Mouse (Mus musculus) spleen, adult 10 weeks (tissue): ENCODE results near the gene Olfr469. TPM values are rescaled to one million over a fixed set of nuclear protein-coding genes. Genes with fewer than 3 reads are reported as not detected.

Experiments used
- polyA plus RNA-seq: library from polyadenylated mRNA; stranded (reverse); fragments of 350-450 nt; fragmentation: Illumina TruSeq; extraction: RNeasy Lipid Tissue Mini Kit (QIAGEN cat#74804); gene quantifications from one replicate; pipeline ENCODE4 v1.2.3, GENCODE M21; 2015; ENCODE audit warnings: low replicate concordance; ENCODE audit not compliant: insufficient read depth

Olfr469 gene
- polyA plus RNA-seq = not detected

DNA sequence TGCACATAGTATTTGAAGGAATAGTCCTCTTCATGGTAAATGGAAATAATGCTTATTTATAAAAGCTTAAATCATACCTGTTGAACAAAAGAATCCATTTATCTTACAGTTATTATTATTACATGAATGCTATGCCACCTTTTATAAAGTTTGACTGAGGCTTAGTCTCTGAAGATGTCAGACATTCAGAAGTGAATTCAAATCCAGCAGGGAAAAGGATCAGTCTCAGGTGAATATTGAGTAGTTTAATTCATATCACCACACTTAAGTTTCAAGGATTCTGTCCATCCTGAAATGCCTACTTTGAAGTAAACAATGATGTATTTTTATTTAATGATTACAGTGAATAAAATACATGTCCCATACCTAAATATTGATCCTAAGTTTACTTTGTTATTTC lies at the start of gene Olfr469:
Gene Olfr469, minus strand, starts transcription at position 101 of the 400 bp plus-strand sequence.

DNA sequence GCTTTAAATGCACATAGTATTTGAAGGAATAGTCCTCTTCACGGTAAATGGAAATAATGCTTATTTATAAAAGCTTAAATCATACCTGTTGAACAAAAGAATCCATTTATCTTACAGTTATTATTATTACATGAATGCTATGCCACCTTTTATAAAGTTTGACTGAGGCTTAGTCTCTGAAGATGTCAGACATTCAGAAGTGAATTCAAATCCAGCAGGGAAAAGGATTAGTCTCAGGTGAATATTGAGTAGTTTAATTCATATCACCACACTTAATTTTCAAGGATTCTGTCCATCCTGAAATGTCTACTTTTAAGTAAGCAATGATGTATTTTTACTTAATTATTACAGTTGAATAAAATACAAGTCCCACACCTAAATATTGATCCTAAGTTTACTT lies 22.0 kb upstream of the Olfr469 start, which contains the start of gene Olfr470:
Gene Olfr470, minus strand, starts transcription at position 101 of the 400 bp plus-strand sequence.

DNA sequence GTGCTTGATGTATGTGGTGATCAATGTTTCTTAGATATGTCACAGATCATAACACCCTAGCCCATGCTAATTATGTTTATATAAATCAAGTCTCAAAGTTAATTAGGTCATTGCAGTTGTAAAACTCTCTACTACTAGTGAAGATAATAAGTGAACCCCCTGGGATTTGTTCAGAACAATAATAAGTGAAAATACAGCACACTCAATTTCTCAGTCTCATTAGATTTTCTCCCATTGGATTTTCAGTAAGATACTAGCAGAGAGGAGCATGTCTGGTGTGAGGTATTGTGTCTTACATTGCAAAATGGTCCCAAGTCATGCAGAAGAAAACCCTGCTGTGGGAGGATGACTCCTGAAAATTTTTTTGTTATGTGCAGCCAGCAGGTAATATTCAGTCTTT lies 13.4 kb downstream of the Olfr469 start, which contains the start of gene Olfr467:
Gene Olfr467, plus strand, starts transcription at position 301 of the 400 bp plus-strand sequence.

DNA sequence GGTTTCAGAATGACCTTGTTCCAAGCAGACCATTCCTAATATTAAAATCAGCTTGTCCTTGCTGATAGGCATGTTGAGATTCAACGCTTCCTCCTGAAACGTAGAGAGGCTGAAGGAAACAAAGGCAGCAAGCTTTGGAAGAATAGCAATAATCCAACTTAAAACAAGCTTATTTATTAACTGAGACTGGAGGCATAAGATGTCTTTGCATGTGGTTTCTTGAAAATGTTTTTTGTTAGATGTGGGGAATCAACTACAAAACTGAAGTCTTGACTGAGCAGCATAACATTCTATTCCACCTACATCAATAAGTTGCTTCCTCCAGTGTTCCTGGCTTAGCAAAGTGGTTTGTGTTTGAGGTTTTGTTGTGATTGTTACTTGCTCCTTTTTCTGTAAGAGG lies 24.2 kb downstream of the Olfr469 start, which contains the start of gene Ovch2:
Gene Ovch2, minus strand, starts transcription at position 101 of the 400 bp plus-strand sequence.

Other genes starting within 250 kb of the Olfr469 start
- 18.0 TPM for gene Ppfibp2, start 230.3 kb downstream of the Olfr469 start, polyA plus RNA-seq
- not detected for gene 5330417H12Rik, start 200.4 kb downstream of the Olfr469 start, polyA plus RNA-seq
- not detected for gene Cyb5r2, start 67.5 kb downstream of the Olfr469 start, polyA plus RNA-seq
- gene Ovch2, start 24.3 kb downstream of the Olfr469 start, polyA plus RNA-seq = not detected
- not detected for gene Olfr467, start 13.3 kb downstream of the Olfr469 start, polyA plus RNA-seq
- not detected for gene Olfr470, start 21.9 kb upstream of the Olfr469 start, polyA plus RNA-seq
- gene Olfr472, start 72.4 kb upstream of the Olfr469 start, polyA plus RNA-seq = not detected
- gene Olfr473, start 104.9 kb upstream of the Olfr469 start, polyA plus RNA-seq = not detected
- not detected for gene Olfr474, start 129.1 kb upstream of the Olfr469 start, polyA plus RNA-seq
- not detected for gene Olfr476, start 139.3 kb upstream of the Olfr469 start, polyA plus RNA-seq
- gene Olfr477, start 161.2 kb upstream of the Olfr469 start, polyA plus RNA-seq = not detected
- gene Olfr478, start 208.4 kb upstream of the Olfr469 start, polyA plus RNA-seq = not detected
- not detected for gene Olfr479, start 225.2 kb upstream of the Olfr469 start, polyA plus RNA-seq
- not detected for gene Olfr480, start 241.8 kb upstream of the Olfr469 start, polyA plus RNA-seq